Mouse (Mus musculus) heart, embryonic 16.5 days (tissue): ENCODE results near the gene Otop3. TPM values are rescaled to one million over a fixed set of nuclear protein-coding genes. Genes with fewer than 3 reads are reported as not detected.

ENCODE experiments used
- ATAC-seq: fragments of 200-750 bp; cut with Nextera tagmentation; replicated peaks from 2 replicates; pipeline ENCODE4 v1.8.0; 2017; ENCODE audit warnings: moderate number of reproducible peaks; ENCODE audit not compliant: insufficient read depth, low FRiP score; ENCODE audit errors: extremely low read depth
- H3K27ac ChIP-seq: fragments of 300-500 bp; sonication (generic); 2 replicates; pipeline ENCODE4 v1.5.1; 2014; ENCODE audit warnings: mild to moderate bottlenecking, low read length, control low read depth, moderate library complexity
- H3K27me3 ChIP-seq: fragments of 300-500 bp; sonication (generic); 2 replicates; pipeline ENCODE4 v1.6.1; 2014; ENCODE audit warnings: low read length, mixed read lengths; ENCODE audit not compliant: control insufficient read depth, insufficient read depth
- H3K36me3 ChIP-seq: fragments of 300-500 bp; sonication (generic); 2 replicates; pipeline ENCODE4 v1.6.1; 2014; ENCODE audit not compliant: control insufficient read depth, insufficient read depth
- H3K4me1 ChIP-seq: fragments of 300-500 bp; sonication (generic); 2 replicates; pipeline ENCODE4 v1.6.1; 2014; ENCODE audit warnings: low read length, mixed read lengths; ENCODE audit not compliant: control insufficient read depth, insufficient read depth
- H3K4me2 ChIP-seq: fragments of 300-500 bp; sonication (generic); 2 replicates; pipeline ENCODE4 v1.6.1; 2014; ENCODE audit warnings: low read depth, mild to moderate bottlenecking, control low read depth, low read length
- H3K4me3 ChIP-seq: fragments of 300-500 bp; sonication (generic); 2 replicates; pipeline ENCODE4 v1.5.1; 2014; ENCODE audit warnings: mild to moderate bottlenecking, control low read depth, low read length
- H3K9ac ChIP-seq: fragments of 300-500 bp; sonication (generic); 2 replicates; pipeline ENCODE4 v1.6.1; 2014; ENCODE audit warnings: low read length, control low read depth
- H3K9me3 ChIP-seq: fragments of 300-500 bp; sonication (generic); replicated peaks from 2 replicates; pipeline ENCODE4 v1.6.1; 2016; ENCODE audit warnings: low read length; ENCODE audit not compliant: control insufficient read depth
- WGBS: fragments of 180-500 bp; shearing (Covaris S2); extraction: QIAGEN DNeasy Blood & Tissue Kit; methylation state at CpG from one replicate; pipeline ENCODE4 v1.1.7; 2014; 5-methylcytosine and 5-hydroxymethylcytosine counted together
- polyA plus RNA-seq: library from polyadenylated mRNA; unstranded; fragments of >200 nt; fragmentation: Nextera tagmentation; extraction: Ambion mirVana; gene quantifications from 2 replicates; pipeline ENCODE4 v1.2.1, GENCODE M21; 2015

Gene Otop3
- polyA plus RNA-seq, 1 experiment from 2014 or later = not detected

- peaks cover 14% of the 10 kb centered on the region for H3K4me1 ChIP-seq
- no peak; the same call in 1 of the 2 replicates for ATAC-seq
- no peaks in the 10 kb centered on the region for H3K36me3 ChIP-seq
- peak overlapping the region; percentile 47 for H3K4me3 ChIP-seq
- 45% methylated on average over 12 of the region's 12 CpGs for WGBS
- H3K27me3 ChIP-seq = peaks cover 24% of the 10 kb centered on the region
- H3K4me2 ChIP-seq = peak overlapping the region; percentile 71
- peak overlapping the region; percentile 50 for H3K9ac ChIP-seq
- peak overlapping the region; percentile 6 for H3K27ac ChIP-seq
- H3K9me3 ChIP-seq = peaks cover 2% of the 10 kb centered on the region; the same call in 1 of the 2 replicates
Observed at GRCm38 (mm10) chr11:115374695-115375425, 40.3 kb downstream of the Otop3 start.

GRCm38 (mm10) chr11:115376722-115377121 is 42.2 kb downstream of the Otop3 start:
- WGBS = 56% methylated on average over 7 of the region's 7 CpGs
- H3K27me3 ChIP-seq = peaks cover 11% of the 10 kb centered on the region
- H3K4me2 ChIP-seq = no peak overlapping the region
- ATAC-seq = no peak
- no peak overlapping the region for H3K4me3 ChIP-seq
- peaks cover 2% of the 10 kb centered on the region; the same call in 1 of the 2 replicates for H3K9me3 ChIP-seq
- H3K27ac ChIP-seq = no peak overlapping the region
- H3K9ac ChIP-seq = no peak overlapping the region
- no peaks in the 10 kb centered on the region for H3K36me3 ChIP-seq
- peaks cover 18% of the 10 kb centered on the region for H3K4me1 ChIP-seq

- Histone ChIP-seq H3K27ac (no peak overlapping the region), H3K9me3 (peaks cover 2% of the 10 kb centered on the region; the same call in 1 of the 2 replicates), H3K4me2 (no peak overlapping the region), H3K4me3 (no peak overlapping the region), H3K9ac (no peak overlapping the region), H3K27me3 (peaks cover 10% of the 10 kb centered on the region; the same call in 1 of the 2 replicates), H3K4me1 (peaks cover 18% of the 10 kb centered on the region), H3K36me3 (no peaks in the 10 kb centered on the region)
- 80% methylated on average over 4 of the region's 4 CpGs for WGBS
- no peak for ATAC-seq
Observed at GRCm38 (mm10) chr11:115377254-115377653, 42.7 kb downstream of the Otop3 start.

- Histone ChIP-seq H3K27me3 (peaks cover 7% of the 10 kb centered on the region; the same call in 1 of the 2 replicates), H3K36me3 (no peaks in the 10 kb centered on the region), H3K9me3 (peaks cover 2% of the 10 kb centered on the region; the same call in 1 of the 2 replicates), H3K4me2 (no peak overlapping the region), H3K4me1 (peaks cover 24% of the 10 kb centered on the region), H3K27ac (no peak overlapping the region), H3K4me3 (no peak overlapping the region), H3K9ac (no peak overlapping the region)
- 83% methylated on average over 7 of the region's 7 CpGs for WGBS
- ATAC-seq = no peak
Observed at GRCm38 (mm10) chr11:115377854-115378253, 43.3 kb downstream of the Otop3 start.

- peak overlapping the region; percentile 66 for H3K27ac ChIP-seq
- H3K4me3 ChIP-seq = peak overlapping the region; percentile 83
- H3K9ac ChIP-seq = peak overlapping the region; percentile 60; the same call in 1 of the 2 replicates
- H3K27me3 ChIP-seq = no peaks in the 10 kb centered on the region; the same call in 1 of the 2 replicates
- peaks cover 26% of the 10 kb centered on the region for H3K4me1 ChIP-seq
- H3K4me2 ChIP-seq = peak overlapping the region; percentile 91
- peaks cover 2% of the 10 kb centered on the region; the same call in 1 of the 2 replicates for H3K9me3 ChIP-seq
- H3K36me3 ChIP-seq = no peaks in the 10 kb centered on the region
- ATAC-seq = no peak
- 17% methylated on average over 9 of the region's 9 CpGs for WGBS
Observed at GRCm38 (mm10) chr11:115381276-115381675, 46.7 kb downstream of the Otop3 start.

- peak within 1 kb of the TSS; percentile 91 for H3K4me2 ChIP-seq
- H3K36me3 ChIP-seq = no peaks in the 10 kb centered on the region
- ATAC-seq = peak; percentile 91
- H3K9ac ChIP-seq = peak within 1 kb of the TSS; percentile 87
- H3K27ac ChIP-seq = peak within 1 kb of the TSS; percentile 80
- H3K4me3 ChIP-seq = peak within 1 kb of the TSS; percentile 83
- under 1% methylated on average over 75 of the region's 76 CpGs for WGBS
- peaks cover 26% of the 10 kb centered on the region for H3K4me1 ChIP-seq
- H3K27me3 ChIP-seq = no peaks in the 10 kb centered on the region; the same call in 1 of the 2 replicates
- H3K9me3 ChIP-seq = peaks cover 2% of the 10 kb centered on the region; the same call in 1 of the 2 replicates
Observed at GRCm38 (mm10) chr11:115381743-115382539, 47.4 kb downstream of the Otop3 start, which contains the start of gene Cdr2l. Gene Cdr2l, plus strand, starts transcription at chr11:115381916.

GRCm38 (mm10) chr11:115382891-115383290 is 48.4 kb downstream of the Otop3 start:
- peak overlapping the region; percentile 83 for H3K4me3 ChIP-seq
- ATAC-seq = no peak
- H3K27ac ChIP-seq = no peak overlapping the region
- H3K27me3 ChIP-seq = no peaks in the 10 kb centered on the region; the same call in 1 of the 2 replicates
- H3K9me3 ChIP-seq = peaks cover 1% of the 10 kb centered on the region; the same call in 1 of the 2 replicates
- WGBS = 30% methylated on average over 5 of the region's 5 CpGs
- peak overlapping the region; percentile 87 for H3K9ac ChIP-seq
- H3K4me1 ChIP-seq = peaks cover 26% of the 10 kb centered on the region
- H3K36me3 ChIP-seq = no peaks in the 10 kb centered on the region
- peak overlapping the region; percentile 91 for H3K4me2 ChIP-seq

GRCm38 (mm10) chr11:115383701-115384474 is 49.4 kb downstream of the Otop3 start:
- Histone ChIP-seq H3K27me3 (no peaks in the 10 kb centered on the region; the same call in 1 of the 2 replicates), H3K9ac (0 out of 2 replicates have a peak overlapping the region, but pooled peaks have one; percentile 30), H3K4me3 (peak overlapping the region; percentile 83), H3K27ac (peak overlapping the region; percentile 62), H3K9me3 (no peaks in the 10 kb centered on the region), H3K36me3 (no peaks in the 10 kb centered on the region), H3K4me2 (peak overlapping the region; percentile 91), H3K4me1 (peaks cover 26% of the 10 kb centered on the region)
- no peak for ATAC-seq
- WGBS = 54% methylated on average over 16 of the region's 16 CpGs
